Mouse (Mus musculus) kidney, postnatal 14 days (tissue): ENCODE measurements around the gene Lmbr1l.
"Not testable (repeated sequence)": the region's sequence is repeated elsewhere in the genome, so short reads cannot be mapped to it uniquely, and the experiment has no call there.

ENCODE experiments used
- DNase-seq: peaks from one replicate; pipeline ENCODE4 v3.0.0; 2022; ENCODE audit warnings: mixed read lengths

Lmbr1l gene

GRCm38 (mm10) chr15:98933833-98934216 lies 15.8 kb upstream of the Lmbr1l start:
- peak; percentile 98 for DNase-seq

- DNase-seq, result not testable (repeated sequence)
Observed at GRCm38 (mm10) chr15:98933004-98933671, 15.1 kb upstream of the Lmbr1l start.

GRCm38 (mm10) chr15:98930998-98931397 lies 13.0 kb upstream of the Lmbr1l start:
- DNase-seq, result no peak

GRCm38 (mm10) chr15:98930017-98930734 lies 12.1 kb upstream of the Lmbr1l start:
- DNase-seq, result no peak

GRCm38 (mm10) chr15:98928598-98929240 lies 10.7 kb upstream of the Lmbr1l start:
- DNase-seq, result peak; percentile 92

GRCm38 (mm10) chr15:98927566-98927965 lies 9.5 kb upstream of the Lmbr1l start:
- no peak for DNase-seq

GRCm38 (mm10) chr15:98924682-98925081 lies 6.7 kb upstream of the Lmbr1l start:
- peak; percentile 33 for DNase-seq

GRCm38 (mm10) chr15:98923031-98923537 lies 5.1 kb upstream of the Lmbr1l start:
- DNase-seq, result no peak

GRCm38 (mm10) chr15:98922581-98922980 lies 4.5 kb upstream of the Lmbr1l start:
- peak; percentile 61 for DNase-seq

- no peak for DNase-seq
Observed at GRCm38 (mm10) chr15:98921510-98921909, 3.5 kb upstream of the Lmbr1l start.

GRCm38 (mm10) chr15:98918499-98918895 lies 466 bp upstream of the Lmbr1l start:
- DNase-seq, result not testable (repeated sequence)

GRCm38 (mm10) chr15:98917091-98917490 lies 940 bp downstream of the Lmbr1l start:
- DNase-seq, result no peak

GRCm38 (mm10) chr15:98916016-98916415 lies 2.0 kb downstream of the Lmbr1l start:
- no peak for DNase-seq

- DNase-seq, result no peak
Observed at GRCm38 (mm10) chr15:98914903-98915302, 3.1 kb downstream of the Lmbr1l start.

- no peak for DNase-seq
Observed at GRCm38 (mm10) chr15:98904692-98905091, 13.3 kb downstream of the Lmbr1l start.

- DNase-seq, result no peak
Observed at GRCm38 (mm10) chr15:98902600-98902999, 15.4 kb downstream of the Lmbr1l start.

- no peak for DNase-seq
Observed at GRCm38 (mm10) chr15:98901530-98901929, 16.5 kb downstream of the Lmbr1l start.

- peak; percentile 50 for DNase-seq
Observed at GRCm38 (mm10) chr15:98897928-98898800, 19.9 kb downstream of the Lmbr1l start, which contains the start of gene Dhh. Gene Dhh (minus strand): TSS chr15:98898540.

GRCm38 (mm10) chr15:98897495-98897894 lies 20.5 kb downstream of the Lmbr1l start:
- DNase-seq, result peak; percentile 54

GRCm38 (mm10) chr15:98895635-98896589 lies 22.1 kb downstream of the Lmbr1l start:
- DNase-seq, result peak; percentile 49
